Mouse (Mus musculus) kidney, embryonic 15.5 days (tissue): Measurements from ENCODE around the gene Camta1. TPM values are rescaled to one million over a fixed set of nuclear protein-coding genes. Genes with fewer than 3 reads are reported as not detected.
A peak's percentile ranks its signal among the peaks of the same experiment; 100 is the strongest.

ENCODE experiments used
- ATAC-seq: fragments of 200-750 bp; cut with Nextera tagmentation; replicated peaks from 2 replicates; pipeline ENCODE4 v1.8.0; 2017; ENCODE audit warnings: moderate TSS enrichment; ENCODE audit not compliant: low FRiP score
- H3K27ac ChIP-seq: fragments of 300-500 bp; sonication (generic); 2 replicates; pipeline ENCODE4 v1.5.1; 2015; ENCODE audit warnings: mild to moderate bottlenecking, inconsistent platforms
- H3K27me3 ChIP-seq: fragments of 300-500 bp; sonication (generic); 2 replicates; pipeline ENCODE4 v1.6.1; 2015; ENCODE audit warnings: inconsistent platforms
- H3K36me3 ChIP-seq: fragments of 300-500 bp; sonication (generic); 2 replicates; pipeline ENCODE4 v1.6.1; 2015; ENCODE audit warnings: inconsistent platforms
- H3K4me1 ChIP-seq: fragments of 300-500 bp; sonication (generic); 2 replicates; pipeline ENCODE4 v1.6.1; 2015; ENCODE audit warnings: inconsistent platforms
- H3K4me2 ChIP-seq: fragments of 300-500 bp; sonication (generic); 2 replicates; pipeline ENCODE4 v1.6.1; 2015; ENCODE audit warnings: moderate library complexity, mild to moderate bottlenecking, inconsistent platforms
- H3K4me3 ChIP-seq: fragments of 300-500 bp; sonication (generic); replicated peaks from 2 replicates; pipeline ENCODE4 v1.5.1; 2015; ENCODE audit warnings: mild to moderate bottlenecking, inconsistent platforms
- H3K9ac ChIP-seq: fragments of 300-500 bp; sonication (generic); 2 replicates; pipeline ENCODE4 v1.6.1; 2015; ENCODE audit warnings: mild to moderate bottlenecking, inconsistent platforms
- H3K9me3 ChIP-seq: fragments of 300-500 bp; sonication (generic); replicated peaks from 2 replicates; pipeline ENCODE4 v1.6.1; 2016; ENCODE audit warnings: inconsistent platforms
- WGBS: fragments of 180-500 bp; shearing (Covaris S2); methylation state at CpG from one replicate; pipeline ENCODE4 v1.1.7; 2015; ENCODE audit warnings: mixed read lengths; 5-methylcytosine and 5-hydroxymethylcytosine counted together
- polyA plus RNA-seq: library from polyadenylated mRNA; unstranded; fragments of >200 nt; fragmentation: Nextera tagmentation; extraction: Ambion mirVana; gene quantifications from 2 replicates; pipeline ENCODE4 v1.2.1, GENCODE M21; 2015

Camta1 gene
- polyA plus RNA-seq, 1 experiment from 2014 or later, result 87.9 TPM

- no peak for ATAC-seq
- no peak overlapping the region for H3K4me2 ChIP-seq
- 75% methylated on average over 4 of the region's 4 CpGs for WGBS
- no peaks in the 10 kb centered on the region for H3K9me3 ChIP-seq
- no peak overlapping the region for H3K27ac ChIP-seq
- 0 out of 2 replicates have a peak, but pooled peaks cover 5% of the 10 kb centered on the region for H3K4me1 ChIP-seq
- H3K27me3 ChIP-seq, result peaks cover 3% of the 10 kb centered on the region; the same call in 1 of the 2 replicates
- no peaks in the 10 kb centered on the region for H3K36me3 ChIP-seq
- no peak overlapping the region for H3K4me3 ChIP-seq
- no peak overlapping the region for H3K9ac ChIP-seq
These were observed 294.6 kb downstream of the Camta1 start for GRCm38 (mm10) chr4:151567105-151567504.

DNA sequence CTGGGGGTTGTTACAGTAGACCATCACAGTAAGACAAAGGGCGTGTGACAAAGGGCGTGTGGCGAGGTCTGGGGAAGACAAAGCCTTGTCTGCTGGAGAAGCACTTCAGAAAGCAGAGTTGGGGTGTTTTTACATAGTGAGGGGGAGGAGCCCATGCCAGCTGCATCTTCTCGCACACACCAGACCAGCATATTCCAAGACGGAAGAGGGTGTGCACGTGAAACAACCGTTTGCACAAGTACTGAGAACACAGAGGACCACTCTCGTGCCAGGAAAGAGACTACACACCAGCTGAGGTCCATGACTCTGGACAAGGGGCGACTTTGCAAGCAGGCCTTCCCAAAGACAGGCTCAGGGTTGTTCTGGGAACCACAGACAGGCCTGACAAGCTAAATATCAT is 306.2 kb downstream of the Camta1 start:
- ATAC-seq, result no peak
- WGBS, result 61% methylated on average over 9 of the region's 9 CpGs
- H3K4me1 ChIP-seq, result peaks cover 34% of the 10 kb centered on the region

DNA sequence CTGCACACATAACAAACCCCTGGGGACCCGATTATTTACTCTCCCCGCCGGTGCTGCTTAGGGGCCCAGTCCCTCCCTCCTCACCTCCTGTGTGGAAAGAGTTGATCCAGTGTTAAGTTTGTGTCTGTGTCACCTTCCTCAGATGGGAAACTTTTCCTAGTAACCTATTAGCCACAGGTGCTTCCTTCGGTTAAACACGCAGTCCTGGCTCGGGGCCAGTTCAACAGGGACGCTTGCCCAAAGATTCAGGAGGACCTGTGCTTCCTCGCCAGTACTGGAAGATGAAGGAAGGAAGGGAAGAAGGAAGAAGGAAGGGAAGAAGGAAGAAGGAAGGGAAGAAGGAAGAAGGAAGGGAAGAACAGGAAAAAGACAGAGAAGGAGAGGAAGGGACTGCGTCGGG is 312.2 kb downstream of the Camta1 start:
- Histone ChIP-seq H3K9me3 (no peaks in the 10 kb centered on the region), H3K36me3 (no peaks in the 10 kb centered on the region), H3K9ac (no peak overlapping the region), H3K4me3 (no peak overlapping the region), H3K27me3 (peaks cover 26% of the 10 kb centered on the region), H3K4me1 (peaks cover 25% of the 10 kb centered on the region), H3K4me2 (no peak overlapping the region), H3K27ac (no peak overlapping the region)
- 49% methylated on average over 10 of the region's 10 CpGs for WGBS
- no peak for ATAC-seq

More for the DNA sequence above, 306.2 kb downstream of the Camta1 start:
- H3K36me3 ChIP-seq, result no peaks in the 10 kb centered on the region
- no peak overlapping the region for H3K4me3 ChIP-seq
- no peak overlapping the region for H3K9ac ChIP-seq
- no peaks in the 10 kb centered on the region for H3K9me3 ChIP-seq
- H3K27ac ChIP-seq, result no peak overlapping the region
- peaks cover 19% of the 10 kb centered on the region for H3K27me3 ChIP-seq
- H3K4me2 ChIP-seq, result no peak overlapping the region

GRCm38 (mm10) chr4:151545452-151545851 is 316.2 kb downstream of the Camta1 start:
- Histone ChIP-seq H3K27me3 (peaks cover 7% of the 10 kb centered on the region), H3K9me3 (no peaks in the 10 kb centered on the region), H3K4me3 (no peak overlapping the region), H3K9ac (no peak overlapping the region), H3K4me1 (peaks cover 13% of the 10 kb centered on the region), H3K36me3 (no peaks in the 10 kb centered on the region), H3K27ac (no peak overlapping the region), H3K4me2 (no peak overlapping the region)
- WGBS, result 82% methylated on average over 3 of the region's 3 CpGs
- no peak for ATAC-seq

- H3K4me1 ChIP-seq, result peaks cover 18% of the 10 kb centered on the region
- no peaks in the 10 kb centered on the region for H3K9me3 ChIP-seq
- no peak overlapping the region for H3K4me3 ChIP-seq
- H3K9ac ChIP-seq, result no peak overlapping the region
- H3K4me2 ChIP-seq, result no peak overlapping the region
- WGBS, result 37% methylated on average over 5 of the region's 5 CpGs
- H3K27me3 ChIP-seq, result peaks cover 9% of the 10 kb centered on the region; the same call in 1 of the 2 replicates
- no peaks in the 10 kb centered on the region for H3K36me3 ChIP-seq
- H3K27ac ChIP-seq, result no peak overlapping the region
- ATAC-seq, result no peak
These were observed 317.5 kb downstream of the Camta1 start for GRCm38 (mm10) chr4:151544191-151544590.

- H3K27me3 ChIP-seq, result peaks cover 14% of the 10 kb centered on the region
- H3K9ac ChIP-seq, result no peak overlapping the region
- H3K36me3 ChIP-seq, result no peaks in the 10 kb centered on the region
- no peak overlapping the region for H3K27ac ChIP-seq
- no peak overlapping the region for H3K4me3 ChIP-seq
- WGBS, result 41% methylated on average over 6 of the region's 6 CpGs
- no peak overlapping the region for H3K4me2 ChIP-seq
- no peak for ATAC-seq
- peaks cover 34% of the 10 kb centered on the region for H3K4me1 ChIP-seq
- H3K9me3 ChIP-seq, result no peaks in the 10 kb centered on the region
These were observed 321.1 kb downstream of the Camta1 start for GRCm38 (mm10) chr4:151540546-151540945.

DNA sequence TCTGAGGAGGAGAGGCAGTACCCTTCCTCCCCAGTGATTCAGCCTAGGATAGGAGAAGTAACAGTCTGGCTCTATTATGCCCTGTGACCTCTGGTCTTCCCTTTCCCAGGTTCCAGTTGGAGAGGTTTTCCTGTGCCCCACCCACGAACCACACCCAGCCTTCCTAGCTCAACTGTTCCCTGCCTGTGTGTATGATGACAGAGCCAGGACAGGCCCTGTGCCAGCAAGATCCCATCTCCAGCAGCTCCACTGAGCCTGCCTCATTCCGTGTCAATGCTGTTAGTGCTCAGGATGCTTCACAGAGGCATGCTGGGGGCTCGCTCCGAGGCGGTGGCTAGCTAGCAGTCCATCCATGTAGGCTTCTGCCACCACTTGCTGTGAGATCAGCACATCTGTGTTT is 321.8 kb downstream of the Camta1 start:
- no peaks in the 10 kb centered on the region for H3K9me3 ChIP-seq
- WGBS, result 74% methylated on average over 5 of the region's 5 CpGs
- H3K27ac ChIP-seq, result no peak overlapping the region
- H3K36me3 ChIP-seq, result no peaks in the 10 kb centered on the region
- no peak overlapping the region for H3K4me3 ChIP-seq
- H3K9ac ChIP-seq, result no peak overlapping the region
- no peak for ATAC-seq
- peaks cover 19% of the 10 kb centered on the region for H3K27me3 ChIP-seq
- H3K4me1 ChIP-seq, result peaks cover 35% of the 10 kb centered on the region
- H3K4me2 ChIP-seq, result no peak overlapping the region

- H3K4me3 ChIP-seq, result no peak overlapping the region
- H3K9me3 ChIP-seq, result no peaks in the 10 kb centered on the region
- peaks cover 35% of the 10 kb centered on the region for H3K4me1 ChIP-seq
- 59% methylated on average over 10 of the region's 10 CpGs for WGBS
- no peak overlapping the region for H3K4me2 ChIP-seq
- H3K27ac ChIP-seq, result no peak overlapping the region
- H3K9ac ChIP-seq, result no peak overlapping the region
- H3K36me3 ChIP-seq, result no peaks in the 10 kb centered on the region
- no peak for ATAC-seq
- peaks cover 19% of the 10 kb centered on the region for H3K27me3 ChIP-seq
These were observed 322.5 kb downstream of the Camta1 start for GRCm38 (mm10) chr4:151539167-151539525.

GRCm38 (mm10) chr4:151538446-151539166 is 323.1 kb downstream of the Camta1 start:
- peak; percentile 35; the same call in 1 of the 2 replicates for ATAC-seq
- Histone ChIP-seq H3K9me3 (no peaks in the 10 kb centered on the region), H3K27me3 (peaks cover 19% of the 10 kb centered on the region), H3K4me1 (peaks cover 35% of the 10 kb centered on the region), H3K4me2 (no peak overlapping the region), H3K36me3 (no peaks in the 10 kb centered on the region), H3K4me3 (no peak overlapping the region), H3K27ac (no peak overlapping the region), H3K9ac (no peak overlapping the region)
- WGBS, result 44% methylated on average over 18 of the region's 18 CpGs

- ATAC-seq, result no peak
- no peak overlapping the region for H3K9ac ChIP-seq
- H3K4me1 ChIP-seq, result peaks cover 35% of the 10 kb centered on the region
- WGBS, result 33% methylated on average over 9 of the region's 9 CpGs
- no peak overlapping the region for H3K27ac ChIP-seq
- H3K27me3 ChIP-seq, result peaks cover 19% of the 10 kb centered on the region
- H3K4me3 ChIP-seq, result no peak overlapping the region
- H3K36me3 ChIP-seq, result no peaks in the 10 kb centered on the region
- no peaks in the 10 kb centered on the region for H3K9me3 ChIP-seq
- H3K4me2 ChIP-seq, result no peak overlapping the region
These were observed 325.7 kb downstream of the Camta1 start for GRCm38 (mm10) chr4:151535916-151536450.

DNA sequence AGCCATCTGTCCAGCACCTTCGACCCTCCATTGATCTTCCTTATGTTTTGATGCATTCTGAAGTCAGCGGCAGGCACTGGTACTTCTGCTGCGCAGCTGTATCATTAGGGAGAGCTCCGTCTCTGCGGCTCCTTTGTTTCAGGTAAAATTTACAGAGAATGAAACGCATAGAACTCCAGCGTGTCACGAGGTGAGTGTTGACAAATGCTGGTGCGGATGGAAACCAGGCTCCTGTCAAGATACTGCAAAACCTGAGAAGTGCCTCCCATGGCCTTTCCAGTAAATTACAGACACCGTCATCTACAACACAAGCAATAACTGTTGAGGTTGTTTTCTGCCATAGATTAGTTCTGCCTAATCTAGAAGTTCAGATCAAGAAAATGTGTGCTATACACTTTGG is 328.2 kb downstream of the Camta1 start:
- 76% methylated on average over 10 of the region's 10 CpGs for WGBS
- H3K4me3 ChIP-seq, result no peak overlapping the region
- no peak overlapping the region for H3K9ac ChIP-seq
- H3K4me2 ChIP-seq, result no peak overlapping the region
- H3K9me3 ChIP-seq, result no peaks in the 10 kb centered on the region
- peaks cover 11% of the 10 kb centered on the region for H3K4me1 ChIP-seq
- H3K36me3 ChIP-seq, result no peaks in the 10 kb centered on the region
- no peak overlapping the region for H3K27ac ChIP-seq
- ATAC-seq, result no peak
- H3K27me3 ChIP-seq, result peaks cover 7% of the 10 kb centered on the region; the same call in 1 of the 2 replicates

GRCm38 (mm10) chr4:151528436-151528835 is 333.2 kb downstream of the Camta1 start:
- 98% methylated on average over 4 of the region's 4 CpGs for WGBS
- Histone ChIP-seq H3K36me3 (no peaks in the 10 kb centered on the region), H3K4me1 (no peaks in the 10 kb centered on the region), H3K4me3 (no peak overlapping the region), H3K4me2 (no peak overlapping the region), H3K9me3 (no peaks in the 10 kb centered on the region), H3K9ac (no peak overlapping the region), H3K27me3 (no peaks in the 10 kb centered on the region), H3K27ac (no peak overlapping the region)
- no peak for ATAC-seq
